Mouse (Mus musculus) cerebellum, postnatal 14 days (tissue): ENCODE measurements around the gene Ccdc89.

ENCODE experiments used
- DNase-seq, 2 experiments: peaks; one replicate each; pipeline ENCODE4 v3.0.0; 2021; ENCODE audit warnings: mixed read lengths in 2 of 2

The Ccdc89 gene

DNA sequence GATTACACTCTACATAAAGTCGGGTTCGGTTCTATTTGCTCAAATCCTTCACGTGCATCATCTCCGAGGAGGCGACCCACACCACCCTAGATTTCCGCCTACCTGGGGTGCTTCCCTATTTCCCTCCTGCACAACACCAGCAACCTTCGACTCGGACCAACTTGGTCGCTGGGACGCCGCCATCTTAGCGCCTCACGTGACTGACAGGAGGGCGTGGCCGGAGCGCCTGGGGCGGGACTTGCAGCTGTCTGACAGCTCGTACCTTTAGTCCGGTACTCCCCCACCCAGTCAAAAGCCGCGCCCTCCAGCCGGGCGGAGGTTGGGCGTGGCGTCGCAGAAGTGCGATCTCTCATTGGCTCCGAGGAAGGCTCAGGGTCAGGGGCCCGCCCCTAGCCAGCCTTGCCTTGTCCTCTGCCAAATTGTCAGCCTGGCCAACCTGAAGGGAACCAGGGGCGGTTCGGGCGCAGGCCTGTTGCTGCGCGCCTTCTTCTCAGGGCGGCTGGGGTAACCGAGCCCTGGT is 49.5 kb downstream of the Ccdc89 start, which contains the start of gene Tmem126b:
Gene Tmem126b, minus strand, starts transcription at position 209 of the 520 bp plus-strand sequence.
- peak; percentile 99 for DNase-seq

DNA sequence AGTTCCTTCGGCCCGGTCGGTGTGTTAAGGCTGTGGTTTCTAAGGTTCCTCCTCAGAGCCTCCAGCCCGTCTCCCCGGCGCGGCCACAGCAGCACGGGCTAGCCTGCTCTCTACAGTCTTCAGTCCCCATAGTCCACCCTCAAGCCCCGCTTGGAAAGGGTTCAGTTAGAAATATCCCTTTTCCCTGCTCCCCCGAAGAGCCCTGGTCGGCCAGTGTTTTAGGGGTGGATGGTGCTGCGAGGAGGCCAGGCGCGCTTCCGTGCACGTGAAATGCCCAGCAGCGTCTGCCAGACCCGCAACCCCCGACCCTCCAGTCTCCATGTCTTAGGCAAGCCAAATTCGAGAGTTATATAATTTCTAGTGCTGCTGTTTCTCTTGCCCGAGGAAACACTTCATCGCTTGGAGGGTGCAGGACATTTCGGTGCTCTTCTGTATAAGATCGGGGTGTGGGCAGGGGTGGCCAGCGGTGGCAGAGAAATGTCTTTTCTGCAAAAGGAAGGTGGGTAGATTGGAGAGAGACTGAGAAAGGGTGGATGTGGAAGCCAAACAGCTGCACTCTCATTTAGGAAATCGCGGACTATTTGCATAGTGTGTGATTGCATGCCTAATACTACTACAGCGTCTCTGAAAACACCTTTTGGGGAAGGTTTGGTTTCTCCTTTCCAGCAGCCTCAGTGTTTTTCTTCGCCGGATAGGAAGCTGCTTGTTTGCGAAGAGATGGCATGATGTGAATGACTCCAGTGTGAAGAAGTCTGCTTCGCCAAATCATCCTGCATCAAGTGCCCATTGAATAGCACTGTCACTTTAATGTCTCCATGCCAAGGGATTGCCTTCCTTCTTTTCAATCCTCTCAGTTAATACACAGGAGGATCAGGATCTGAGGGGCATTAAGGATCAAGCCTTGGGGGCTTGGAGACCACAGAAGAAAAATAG is 50.2 kb downstream of the Ccdc89 start, which contains the start of gene Dlg2:
Gene Dlg2, plus strand, starts transcription at position 360 of the 933 bp plus-strand sequence.
- DNase-seq: peak; percentile 23 to 49
